Mouse (Mus musculus): ENCODE measurements around the gene Tspo2. TPM values are rescaled to one million over a fixed set of nuclear protein-coding genes. Genes with fewer than 3 reads are reported as not detected.

Tspo2 gene
- polyA plus RNA-seq, 1 experiment from 2014 or later = 3.1 TPM

DNA sequence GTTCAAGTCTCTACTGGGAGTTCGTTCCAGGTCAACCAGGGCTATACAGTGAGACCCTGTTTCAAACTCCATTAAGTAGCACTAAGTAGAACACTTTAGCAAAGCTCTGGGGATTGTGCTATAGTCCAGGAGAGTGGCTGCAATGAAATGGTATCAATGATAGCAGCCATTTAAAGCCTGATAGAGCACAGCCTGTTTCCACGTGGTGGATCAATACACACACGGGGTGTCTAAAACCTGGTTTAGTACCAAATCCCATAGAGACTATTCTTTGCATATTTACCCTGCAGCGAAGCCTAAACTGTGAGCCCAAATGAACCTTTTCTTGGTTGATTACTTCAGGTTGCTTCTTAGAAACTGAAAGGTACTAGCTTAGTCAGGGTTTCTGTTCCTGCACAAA lies 49.6 kb downstream of the Tspo2 start:
- Histone ChIP-seq H3K4me2 (replicated peaks; ENCODE audit: low read depth, low read length) (no peak overlapping the region), H3K36me3 (ENCODE audit: insufficient read depth, low read length) (peaks cover 9% of the 10 kb centered on the region; the same call in 1 of the 2 replicates), H3K4me3 (ENCODE audit: low read depth, low read length) (no peak overlapping the region), H3K4me1 (ENCODE audit: insufficient read depth, low read depth, low read length) (no peaks in the 10 kb centered on the region; the same call in 1 of the 2 replicates), H3K27ac (ENCODE audit: low read length) (no peak overlapping the region), H3K9ac (replicated peaks; ENCODE audit: low read depth) (no peak overlapping the region), H3K9me3 (ENCODE audit: low read length) (no peaks in the 10 kb centered on the region), H3K27me3 (replicated peaks; ENCODE audit: insufficient read depth, low read length) (no peaks in the 10 kb centered on the region)
- TF ChIP-seq CTCF (IDR thresholded peaks at IDR 0.05) = no peak
- no peak for TF ChIP-seq EP300 (IDR thresholded peaks at IDR 0.05)
- DNase-seq (ENCODE audit: low spot score) = no peak
- 87% methylated on average over 4 of the region's 4 CpGs for WGBS
- no peak for ATAC-seq

Other genes starting within 250 kb of the Tspo2 start
- gene Trem1, start 218.8 kb downstream of the Tspo2 start, polyA plus RNA-seq (2015; fragmentation: Nextera tagmentation; extraction: Ambion mirVana) = 1.4 and 1.7 TPM in 2 replicates
- gene Trem3, start 203.7 kb downstream of the Tspo2 start, polyA plus RNA-seq (2015; fragmentation: Nextera tagmentation; extraction: Ambion mirVana) = 1.7 and 2.0 TPM in 2 replicates
- 2.2 and 2.8 TPM in 2 replicates for gene Treml4, start 187.2 kb downstream of the Tspo2 start, polyA plus RNA-seq (2015; fragmentation: Nextera tagmentation; extraction: Ambion mirVana)
- 0.40 and 0.54 TPM in 2 replicates for gene Treml2, start 152.0 kb downstream of the Tspo2 start, polyA plus RNA-seq (2015; fragmentation: Nextera tagmentation; extraction: Ambion mirVana)
- gene B430306N03Rik, start 135.4 kb downstream of the Tspo2 start, polyA plus RNA-seq (2015; fragmentation: Nextera tagmentation; extraction: Ambion mirVana) = 0.58 and 0.92 TPM in 2 replicates
- 5.1 and 6.8 TPM in 2 replicates for gene Trem2, start 105.1 kb downstream of the Tspo2 start, polyA plus RNA-seq (2015; fragmentation: Nextera tagmentation; extraction: Ambion mirVana)
- 4.3 and 5.0 TPM in 2 replicates for gene Treml1, start 91.6 kb downstream of the Tspo2 start, polyA plus RNA-seq (2015; fragmentation: Nextera tagmentation; extraction: Ambion mirVana)
- gene Nfya, start 41.6 kb downstream of the Tspo2 start, polyA plus RNA-seq (2015; fragmentation: Nextera tagmentation; extraction: Ambion mirVana) = 5.6 and 8.5 TPM in 2 replicates
- gene Oard1, start 41.5 kb downstream of the Tspo2 start, polyA plus RNA-seq (2015; fragmentation: Nextera tagmentation; extraction: Ambion mirVana) = 43.9 and 45.8 TPM in 2 replicates
- 5.6 and 6.5 TPM in 2 replicates for gene Apobec2, start 18.6 kb downstream of the Tspo2 start, polyA plus RNA-seq (2015; fragmentation: Nextera tagmentation; extraction: Ambion mirVana)
- gene Unc5cl, start 3.4 kb upstream of the Tspo2 start, polyA plus RNA-seq (2015; fragmentation: Nextera tagmentation; extraction: Ambion mirVana) = 0.44 and 0.69 TPM in 2 replicates

All from lung, postnatal 0 days (tissue).